Mouse (Mus musculus) lung, postnatal 36 days (tissue): ENCODE results near the gene Asah2.
"Not testable (repeated sequence)": the region's sequence is repeated elsewhere in the genome, so short reads cannot be mapped to it uniquely, and the experiment has no call there.

Experiments used
- DNase-seq: peaks from one replicate; pipeline ENCODE4 v3.0.0; 2022; ENCODE audit warnings: mixed read lengths

The Asah2 gene

DNA sequence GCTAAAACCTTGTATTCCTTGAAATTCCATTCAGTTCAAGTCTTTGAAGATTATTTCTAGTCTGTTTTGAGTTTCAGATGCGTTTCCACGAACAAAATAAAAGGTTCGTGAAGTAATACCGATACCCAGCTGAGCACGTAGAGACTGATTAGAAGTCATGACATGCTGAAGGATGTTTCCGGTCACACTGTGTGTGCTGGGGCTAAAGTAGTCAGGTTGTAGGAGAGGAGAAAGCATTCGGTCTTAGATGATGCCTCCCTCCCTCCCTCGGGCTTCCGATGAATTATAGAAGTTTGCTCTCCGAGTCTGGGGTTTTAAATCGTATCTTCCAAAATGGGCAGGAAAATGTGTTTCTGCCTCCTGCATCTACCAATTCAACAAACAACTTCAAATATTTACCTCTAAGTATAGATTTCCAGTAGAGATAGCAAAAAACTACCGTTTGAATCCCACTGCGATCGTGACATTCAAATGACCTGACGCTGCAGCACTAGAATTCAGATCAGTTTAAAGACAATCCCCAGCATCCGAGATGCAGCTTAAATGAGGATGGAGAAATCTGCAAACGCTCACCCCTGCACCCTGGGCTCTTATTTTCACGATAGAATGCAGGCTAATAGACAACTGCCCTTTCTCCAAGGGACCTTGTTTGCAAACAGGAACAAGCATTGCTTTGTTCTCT lies 5.6 kb downstream of the Asah2 start:
- no peak for DNase-seq

GRCm38 (mm10) chr19:32098582-32098981 lies 9.4 kb downstream of the Asah2 start:
- DNase-seq: no peak

GRCm38 (mm10) chr19:32092358-32092757 lies 15.7 kb downstream of the Asah2 start:
- no peak for DNase-seq

DNA sequence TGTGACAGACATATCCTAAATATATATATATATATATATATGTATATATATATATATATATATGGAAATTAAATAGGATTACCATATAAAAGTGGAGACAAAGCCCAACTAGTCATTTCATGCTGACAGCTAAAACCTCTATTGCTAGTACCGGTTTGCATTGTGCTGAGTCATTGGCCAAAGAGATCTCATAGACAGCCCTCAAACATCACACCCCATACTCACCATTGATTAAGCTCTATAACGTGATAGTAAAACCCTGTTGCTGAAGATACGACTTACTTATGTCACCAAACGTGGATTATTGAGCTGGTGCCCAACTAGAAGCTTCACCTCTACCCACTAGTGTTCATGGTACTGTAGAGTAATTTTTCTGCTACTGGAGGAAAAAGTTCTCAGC lies 17.2 kb downstream of the Asah2 start:
- DNase-seq: no peak

GRCm38 (mm10) chr19:32088570-32088969 lies 19.4 kb downstream of the Asah2 start:
- no peak for DNase-seq

DNA sequence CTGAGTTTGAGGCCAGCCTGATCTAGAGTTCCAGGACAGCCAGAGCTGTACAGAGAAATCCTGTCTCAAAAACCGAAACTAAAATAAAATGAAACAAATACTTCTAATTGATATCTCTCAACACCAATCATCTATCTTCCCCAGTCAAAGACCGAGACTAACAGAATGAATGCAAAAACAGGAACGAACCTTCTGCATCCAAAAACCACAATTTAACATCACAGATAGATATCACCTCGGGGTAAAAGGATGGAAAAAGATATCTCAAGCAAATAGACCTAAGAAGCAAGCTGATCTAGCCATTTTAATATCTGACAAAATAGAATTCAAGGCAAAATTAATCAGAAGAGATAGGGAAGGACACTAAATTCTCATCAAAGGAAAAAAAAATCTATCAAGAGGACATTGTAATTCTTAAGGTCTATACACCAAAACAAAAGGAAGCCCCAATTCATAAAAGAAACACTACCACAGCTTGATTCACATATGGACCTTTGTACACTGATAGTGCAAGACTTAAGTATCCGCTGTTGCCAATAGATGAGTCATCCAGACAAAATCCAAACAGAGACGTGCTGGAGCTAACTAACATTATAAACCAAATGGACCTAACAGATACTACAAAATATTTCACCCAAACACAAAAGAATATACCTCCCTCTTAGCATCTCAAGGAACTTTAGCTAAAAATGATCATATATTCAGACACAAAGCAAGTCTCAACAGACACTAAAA lies 20.1 kb downstream of the Asah2 start:
- DNase-seq: no peak

DNA sequence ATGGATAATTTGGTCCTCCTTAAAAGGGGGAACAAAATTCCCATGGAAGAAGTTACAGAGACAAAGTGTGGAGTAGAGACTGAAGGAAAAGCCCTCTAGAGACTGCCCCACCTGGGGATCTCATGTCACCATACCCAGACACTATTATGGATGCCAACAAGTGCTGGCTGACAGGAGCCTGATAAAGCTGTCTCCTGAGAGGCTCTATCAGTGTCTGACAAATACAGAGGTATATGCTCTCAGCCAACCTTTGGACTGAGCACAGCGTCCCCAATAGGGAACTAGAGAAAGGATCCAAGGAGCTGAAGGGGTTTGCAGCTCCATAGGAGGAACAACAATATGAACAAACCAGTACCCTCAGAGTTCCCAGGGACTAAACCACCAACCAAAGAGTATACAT lies 23.2 kb downstream of the Asah2 start:
- not testable (repeated sequence) for DNase-seq

DNA sequence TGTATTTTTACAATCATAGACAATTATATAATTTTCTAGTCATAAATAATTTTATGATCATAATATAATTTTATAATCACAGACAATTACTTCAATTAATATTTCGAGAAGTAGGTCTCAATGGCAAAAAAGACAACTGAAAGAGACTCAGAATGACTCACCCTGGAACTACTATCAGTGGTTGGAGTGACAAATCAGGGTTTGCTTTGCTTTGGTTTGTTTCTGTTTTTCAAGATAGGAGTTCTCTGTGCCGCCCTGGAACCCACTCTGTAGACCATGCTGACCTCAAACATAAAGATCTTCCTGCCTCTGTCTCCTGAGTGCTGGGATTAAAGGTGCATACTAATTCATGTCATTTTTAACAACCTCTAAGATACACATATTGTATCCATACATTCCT lies 37.7 kb downstream of the Asah2 start:
- no peak for DNase-seq

- peak; percentile 41 for DNase-seq
Observed at GRCm38 (mm10) chr19:32069598-32069997, 38.4 kb downstream of the Asah2 start.

GRCm38 (mm10) chr19:32067669-32068068 lies 40.3 kb downstream of the Asah2 start:
- no peak for DNase-seq

DNA sequence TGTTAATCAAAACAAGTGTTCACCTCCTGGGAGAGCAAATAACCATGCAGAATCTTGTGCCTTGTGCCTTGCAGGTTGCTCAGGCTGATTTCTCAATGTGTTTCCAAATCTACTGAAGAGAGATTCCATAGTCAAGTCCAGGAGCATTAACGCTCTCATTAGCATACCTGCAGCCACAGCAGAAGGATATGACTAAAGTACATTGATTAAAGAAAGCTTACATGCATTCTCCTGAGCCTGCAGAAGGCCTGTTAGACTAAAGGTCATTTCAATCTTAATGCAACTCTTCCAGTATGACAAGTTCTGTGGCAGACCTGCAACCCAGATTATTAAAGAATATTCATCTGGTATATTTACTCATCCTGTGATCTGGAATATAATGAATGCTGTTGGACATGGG lies 46.7 kb downstream of the Asah2 start:
- no peak for DNase-seq

GRCm38 (mm10) chr19:32056252-32056651 lies 51.8 kb downstream of the Asah2 start:
- DNase-seq: no peak

GRCm38 (mm10) chr19:32055725-32056124 lies 52.3 kb downstream of the Asah2 start:
- DNase-seq: no peak

DNA sequence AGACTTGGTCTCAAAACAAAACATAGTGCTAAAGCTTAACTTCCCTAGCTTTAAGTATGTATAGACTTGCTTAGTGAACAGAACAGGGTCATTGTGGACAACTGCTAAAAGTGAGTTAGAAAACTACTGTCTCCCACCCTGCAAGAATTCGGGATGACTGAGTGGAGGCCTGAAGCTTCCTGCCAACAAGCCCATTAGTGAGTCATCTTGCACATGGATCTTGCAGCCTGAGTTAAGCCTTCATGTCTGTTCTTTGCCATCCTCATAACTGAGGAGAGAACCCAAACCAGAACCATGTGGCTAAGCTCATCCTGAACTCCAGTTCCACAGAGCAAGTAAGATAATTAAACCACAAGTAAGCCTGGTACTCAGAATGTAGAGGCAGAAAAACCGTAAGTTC lies 56.8 kb downstream of the Asah2 start:
- DNase-seq: no peak

DNA sequence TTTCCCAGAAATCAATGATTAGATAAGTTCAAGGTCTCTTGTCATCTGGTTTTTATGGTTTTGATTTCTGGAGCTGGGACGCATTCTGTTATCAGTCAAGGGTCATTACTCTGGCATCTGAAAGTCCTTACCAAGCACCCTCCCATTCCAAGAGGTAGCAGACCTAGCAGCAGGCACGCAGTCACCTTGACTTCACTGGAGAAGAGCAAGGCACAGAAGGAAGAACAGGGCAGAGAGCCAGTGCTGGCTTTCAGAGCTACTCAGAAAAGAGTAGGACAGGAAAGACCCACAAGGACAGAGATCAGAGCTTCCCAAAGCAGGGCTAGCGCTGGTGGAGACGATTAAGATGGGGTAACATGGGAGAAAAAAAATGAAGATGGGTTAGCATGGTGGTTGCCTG lies 75.1 kb downstream of the Asah2 start:
- no peak for DNase-seq

DNA sequence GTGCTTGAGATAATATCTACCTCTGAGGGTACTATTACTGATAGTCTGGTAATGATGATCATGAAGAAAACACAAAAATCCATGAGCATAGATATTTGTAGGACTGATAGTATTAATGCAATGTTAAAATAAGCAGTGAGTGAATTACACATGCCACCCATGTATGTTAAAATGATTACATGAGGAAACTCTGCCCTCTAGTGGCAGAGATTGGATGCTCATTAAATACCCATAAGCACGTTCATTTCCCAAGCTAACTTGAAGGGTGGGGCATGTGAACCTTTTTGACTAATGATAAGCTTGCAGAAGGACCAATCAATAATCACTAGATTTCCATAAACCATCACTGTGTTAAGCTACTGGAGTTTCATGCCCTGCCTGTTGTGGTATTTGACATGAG lies 77.6 kb downstream of the Asah2 start:
- peak; percentile 87 for DNase-seq

DNA sequence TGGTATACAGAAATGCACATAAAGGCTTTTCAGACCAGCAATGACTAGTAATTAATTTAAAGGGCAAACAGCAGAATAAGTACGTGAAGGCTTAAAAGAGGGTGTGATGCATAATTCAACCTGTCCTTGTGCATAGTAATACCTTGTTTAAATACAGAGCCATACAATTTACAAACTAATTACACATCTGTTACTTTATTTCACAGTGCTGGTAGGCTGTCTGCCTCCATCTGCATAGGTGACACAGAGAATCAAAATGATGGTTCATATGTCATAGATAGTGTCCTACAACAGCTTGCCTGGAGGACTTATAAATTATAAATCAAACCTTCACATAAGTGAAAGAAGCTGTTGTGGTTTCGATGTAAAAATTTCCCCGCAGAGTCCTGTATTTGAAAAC lies 82.6 kb downstream of the Asah2 start:
- DNase-seq: no peak

DNA sequence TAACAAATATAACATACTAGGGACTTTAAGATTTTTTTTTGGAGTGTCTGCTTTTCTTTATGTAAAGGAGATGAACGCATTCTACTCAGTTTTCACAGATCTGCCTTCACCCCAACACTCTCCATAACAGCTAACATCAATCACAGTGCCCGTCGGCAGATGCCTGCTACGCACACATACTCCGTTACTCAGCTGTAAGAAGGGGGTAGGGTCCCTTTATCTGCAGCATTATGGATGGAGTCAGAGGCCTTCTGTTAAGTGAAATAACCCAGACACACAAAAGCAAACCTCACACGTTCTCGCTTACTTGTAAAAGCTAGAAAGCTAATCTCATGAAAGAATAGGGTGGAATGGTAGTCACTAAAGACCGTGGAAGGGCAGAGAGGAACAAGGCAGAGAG lies 88.3 kb downstream of the Asah2 start:
- DNase-seq: no peak

GRCm38 (mm10) chr19:32018585-32018984 lies 89.4 kb downstream of the Asah2 start:
- no peak for DNase-seq

- DNase-seq: no peak
Observed at GRCm38 (mm10) chr19:32018053-32018452, 90.0 kb downstream of the Asah2 start.

DNA sequence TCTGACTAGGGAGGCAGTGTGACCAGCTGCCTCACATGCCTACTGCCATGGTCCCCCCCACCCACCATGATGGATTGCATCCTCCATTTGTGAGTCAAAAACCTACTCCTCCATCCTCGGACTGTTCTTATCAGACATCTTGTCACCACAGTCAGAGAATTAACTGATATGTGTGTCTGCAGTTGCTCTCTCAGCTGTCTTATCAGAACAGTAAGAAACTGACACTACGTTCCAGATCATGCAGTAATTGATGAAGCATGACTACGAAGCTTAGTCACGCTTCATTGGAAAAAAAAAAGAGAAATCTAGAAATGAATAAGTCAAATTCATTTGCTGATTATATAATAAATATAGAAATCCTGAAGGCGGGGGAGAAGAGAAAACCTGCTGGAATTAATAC lies 105.4 kb downstream of the Asah2 start:
- no peak for DNase-seq

DNA sequence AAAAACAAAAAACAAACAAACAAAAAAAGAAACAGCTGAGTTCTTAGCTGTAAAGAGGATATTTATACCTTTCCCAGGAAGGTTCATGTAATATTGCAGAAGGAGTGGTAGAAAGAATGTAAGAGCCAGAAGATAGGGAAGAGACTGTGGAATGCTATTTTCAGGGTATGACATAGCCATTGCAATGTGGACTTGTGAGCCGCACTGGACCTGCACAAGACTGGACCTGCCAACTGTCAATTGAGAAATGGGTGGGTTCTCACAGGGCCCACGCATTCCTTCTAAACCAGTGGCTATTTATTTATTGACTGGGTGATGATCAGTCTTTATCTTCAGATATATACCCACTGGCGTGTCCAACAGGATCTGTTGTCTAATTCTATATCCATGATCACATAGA lies 111.1 kb downstream of the Asah2 start:
- DNase-seq: no peak

GRCm38 (mm10) chr19:31991057-31991456 lies 117.0 kb downstream of the Asah2 start:
- DNase-seq: no peak

DNA sequence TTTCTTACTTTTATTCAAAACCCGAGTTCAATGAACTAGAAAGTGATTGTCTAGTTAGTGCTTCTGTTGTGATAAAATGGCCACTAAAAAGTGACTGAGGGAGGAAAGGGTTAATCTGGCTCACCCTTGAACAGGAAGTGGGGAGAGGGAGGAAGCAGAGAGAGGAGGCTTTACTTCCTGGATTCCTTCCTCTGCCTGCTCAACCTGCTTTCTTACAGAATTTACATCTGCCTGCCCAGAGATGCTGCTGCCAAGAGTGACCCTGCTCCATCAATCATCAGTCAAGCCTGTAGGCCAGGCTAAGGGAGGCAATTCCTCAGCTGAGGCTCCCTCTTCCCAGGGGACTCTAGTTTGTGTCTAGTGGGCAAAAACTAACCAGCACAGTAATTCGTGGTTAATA lies 132.1 kb downstream of the Asah2 start:
- DNase-seq: no peak

DNA sequence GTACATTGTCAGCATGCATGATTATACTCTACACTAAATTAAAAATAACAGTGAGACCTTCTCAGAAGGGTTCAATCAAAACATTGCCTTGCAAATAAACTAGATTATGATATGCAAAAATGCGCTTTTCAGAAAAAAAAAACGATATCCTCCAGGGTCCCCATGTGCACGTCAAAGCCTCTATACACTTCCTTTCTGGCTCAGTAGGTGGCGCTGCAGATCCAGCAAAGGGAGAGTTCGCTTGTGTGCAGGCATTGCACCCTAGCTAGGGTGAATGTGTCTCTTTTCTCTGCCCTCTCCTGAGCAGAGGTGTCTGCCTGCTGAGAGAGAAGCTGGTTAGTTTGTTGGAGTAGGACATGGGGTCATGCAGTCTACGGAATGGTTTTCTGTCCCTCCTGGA lies 136.0 kb downstream of the Asah2 start:
- DNase-seq: peak; percentile 84
